Mouse (Mus musculus) heart, postnatal 0 days (tissue): ENCODE results near the gene Celf6. TPM values are rescaled to one million over a fixed set of nuclear protein-coding genes. Genes with fewer than 3 reads are reported as not detected.

Experiments used
- ATAC-seq: fragments of 200-750 bp; cut with Nextera tagmentation; 2 replicates; pipeline ENCODE4 v1.8.0; 2017; ENCODE audit warnings: low read depth, moderate number of reproducible peaks, moderate library complexity; ENCODE audit not compliant: insufficient read depth
- DNase-seq: peaks from one replicate; pipeline ENCODE4 v3.0.0-alpha.2; 2016; ENCODE audit warnings: low spot score
- H3K27ac ChIP-seq: fragments of 300-500 bp; sonication (generic); 2 replicates; pipeline ENCODE4 v1.5.1; 2014; ENCODE audit warnings: low read depth, mild to moderate bottlenecking
- H3K27me3 ChIP-seq: fragments of 300-500 bp; sonication (generic); 2 replicates; pipeline ENCODE4 v1.6.1; 2014; ENCODE audit warnings: low read length, mixed read lengths; ENCODE audit not compliant: control insufficient read depth, insufficient read depth
- H3K36me3 ChIP-seq: fragments of 300-500 bp; sonication (generic); replicated peaks from 2 replicates; pipeline ENCODE4 v1.6.1; 2014; ENCODE audit warnings: low read length, mixed read lengths; ENCODE audit not compliant: control insufficient read depth, insufficient read depth
- H3K4me1 ChIP-seq: fragments of 300-500 bp; sonication (generic); 2 replicates; pipeline ENCODE4 v1.6.1; 2014; ENCODE audit warnings: antibody characterized with exemption; ENCODE audit not compliant: control insufficient read depth, insufficient read depth
- H3K4me2 ChIP-seq: fragments of 300-500 bp; sonication (generic); 2 replicates; pipeline ENCODE4 v1.6.1; 2014; ENCODE audit warnings: low read depth, mild to moderate bottlenecking, low read length, moderate library complexity
- H3K4me3 ChIP-seq: fragments of 300-500 bp; sonication (generic); 2 replicates; pipeline ENCODE4 v1.5.1; 2014; ENCODE audit warnings: low read depth, low read length
- H3K9ac ChIP-seq: fragments of 300-500 bp; sonication (generic); replicated peaks from 2 replicates; pipeline ENCODE4 v1.6.1; 2014; ENCODE audit warnings: low read depth, low read length, mixed read lengths
- H3K9me3 ChIP-seq: fragments of 300-500 bp; sonication (generic); replicated peaks from 2 replicates; pipeline ENCODE4 v1.6.1; 2016; ENCODE audit warnings: low read length; ENCODE audit not compliant: control insufficient read depth
- CTCF ChIP-seq: IDR thresholded peaks from 2 replicates; pipeline ENCODE4 v1.5.1; 2016; ENCODE audit warnings: antibody characterized with exemption, control low read depth, low read depth
- EP300 ChIP-seq: IDR thresholded peaks from 2 replicates; pipeline ENCODE4 v1.6.1; 2016; ENCODE audit warnings: antibody characterized with exemption, low read depth
- WGBS: fragments of 180-500 bp; shearing (Covaris S2); extraction: QIAGEN DNeasy Blood & Tissue Kit; methylation state at CpG from one replicate; pipeline ENCODE4 v1.1.7; 2014; 5-methylcytosine and 5-hydroxymethylcytosine counted together
- polyA plus RNA-seq: library from polyadenylated mRNA; unstranded; fragments of >200 nt; fragmentation: Nextera tagmentation; extraction: Ambion mirVana; gene quantifications from 2 replicates; pipeline ENCODE4 v1.2.1, GENCODE M21; 2015
- total RNA-seq: library from RNA; depleted of rRNA; stranded (reverse); fragments of >200 nt; gene quantifications from 2 replicates; pipeline ENCODE4 v1.2.3, GENCODE M21; 2014; ENCODE audit warnings: low replicate concordance; rRNA removed

Celf6 gene
- total RNA-seq (not detected in 2 replicates), polyA plus RNA-seq (0.04 TPM in 1 of 2 replicates, not detected in the other)

GRCm38 (mm10) chr9:59577844-59578504, at the start of gene Celf6:
Gene Celf6, plus strand, starts transcription at chr9:59577917.
- DNase-seq: peak; percentile 93

DNA sequence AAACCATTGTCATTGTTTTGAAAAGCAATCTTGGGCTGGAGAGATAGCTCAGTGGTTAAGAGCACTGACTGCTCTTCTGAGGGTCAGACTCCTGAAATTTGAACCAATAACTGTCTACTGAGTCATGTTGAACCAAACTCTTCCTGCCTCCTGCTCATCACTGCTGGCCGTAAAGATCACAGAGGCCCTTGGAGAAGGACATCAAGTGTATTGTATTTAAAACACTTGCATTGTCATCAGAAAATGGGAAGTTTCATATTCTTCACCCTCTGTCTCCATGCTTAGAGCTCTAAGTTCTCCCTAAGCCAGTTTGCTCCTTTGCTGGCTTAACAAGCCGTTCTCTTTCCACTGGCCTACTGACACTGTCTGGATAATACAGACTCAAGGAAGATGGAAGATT, 49.4 kb upstream of the Celf6 start:
- no peak overlapping the region for H3K27ac ChIP-seq
- no peaks in the 10 kb centered on the region for H3K27me3 ChIP-seq
- H3K4me2 ChIP-seq: no peak overlapping the region
- no peaks in the 10 kb centered on the region for H3K9me3 ChIP-seq
- WGBS: 81% methylated on average over 2 of the region's 2 CpGs
- no peak overlapping the region for H3K9ac ChIP-seq
- H3K4me3 ChIP-seq: no peak overlapping the region
- H3K4me1 ChIP-seq: no peaks in the 10 kb centered on the region
- TF ChIP-seq CTCF (no peak), EP300 (no peak)
- no peaks in the 10 kb centered on the region for H3K36me3 ChIP-seq
- DNase-seq (no peak), ATAC-seq (no peak)

More at GRCm38 (mm10) chr9:59577844-59578504, at the start of gene Celf6:
- peak; percentile 96 for ATAC-seq
- TF ChIP-seq EP300 (no peak), CTCF (no peak)
- WGBS: 0% methylated on average over 51 of the region's 61 CpGs
- peaks cover 45% of the 10 kb centered on the region for H3K27me3 ChIP-seq
- peaks cover 8% of the 10 kb centered on the region; the same call in 1 of the 2 replicates for H3K4me1 ChIP-seq
- peak within 1 kb of the TSS; percentile 72 for H3K4me2 ChIP-seq
- no peaks in the 10 kb centered on the region for H3K36me3 ChIP-seq
- no peaks in the 10 kb centered on the region for H3K9me3 ChIP-seq
- H3K4me3 ChIP-seq: peak within 1 kb of the TSS; percentile 55
- no peak within 1 kb of the TSS for H3K9ac ChIP-seq
- H3K27ac ChIP-seq: no peak within 1 kb of the TSS

DNA sequence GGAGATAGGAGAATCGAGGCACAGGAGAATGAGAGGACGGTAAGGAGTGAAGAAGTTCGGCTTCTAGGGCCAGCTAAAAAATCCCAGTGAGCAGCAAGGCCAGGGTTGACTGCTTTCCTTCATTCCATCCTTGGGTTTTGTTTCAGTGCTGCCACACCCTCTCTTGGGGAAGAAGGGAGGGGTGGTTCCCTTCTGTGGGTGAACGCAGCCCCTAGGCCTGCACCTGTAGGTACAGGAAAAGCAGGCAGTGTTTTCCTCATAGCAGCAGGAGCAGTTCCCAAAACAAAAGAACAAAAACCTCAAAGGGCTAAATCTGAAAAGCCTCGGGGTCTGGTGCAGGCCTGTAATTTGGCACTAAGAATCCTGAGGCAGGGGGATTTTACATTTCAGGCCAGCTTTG, 46.1 kb upstream of the Celf6 start:
- Histone ChIP-seq H3K4me2 (no peak overlapping the region), H3K9me3 (no peaks in the 10 kb centered on the region), H3K27me3 (no peaks in the 10 kb centered on the region), H3K4me1 (no peaks in the 10 kb centered on the region), H3K27ac (no peak overlapping the region), H3K36me3 (no peaks in the 10 kb centered on the region), H3K4me3 (no peak overlapping the region), H3K9ac (no peak overlapping the region)
- WGBS: 60% methylated on average over 5 of the region's 5 CpGs
- no peak for TF ChIP-seq CTCF
- no peak for TF ChIP-seq EP300
- DNase-seq (no peak), ATAC-seq (no peak)

DNA sequence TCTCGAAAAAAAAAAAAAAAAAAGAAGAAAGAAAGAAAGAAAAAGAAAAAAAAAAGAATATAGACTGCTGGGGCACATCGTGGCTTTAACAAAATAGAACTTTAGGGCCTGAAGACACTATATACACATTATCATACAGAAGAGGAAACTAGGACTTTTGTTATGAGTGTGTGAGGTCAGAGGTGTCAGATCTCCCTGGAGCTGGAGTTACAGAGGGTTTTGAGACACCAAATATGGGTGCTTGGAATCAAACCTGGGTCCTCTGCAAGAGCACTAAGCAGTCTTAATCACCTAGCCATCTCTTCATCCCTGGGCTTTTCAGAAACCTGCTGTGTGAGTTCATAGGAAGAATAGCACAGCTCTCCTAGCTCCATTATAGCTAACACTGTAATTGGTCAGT, 44.3 kb upstream of the Celf6 start:
- H3K4me1 ChIP-seq: no peaks in the 10 kb centered on the region
- H3K4me2 ChIP-seq: no peak overlapping the region
- WGBS: 76% methylated on average over 2 of the region's 2 CpGs
- H3K9ac ChIP-seq: no peak overlapping the region
- H3K9me3 ChIP-seq: no peaks in the 10 kb centered on the region
- no peak for DNase-seq
- H3K27ac ChIP-seq: no peak overlapping the region
- no peaks in the 10 kb centered on the region for H3K36me3 ChIP-seq
- TF ChIP-seq CTCF: no peak
- TF ChIP-seq EP300: no peak
- ATAC-seq: no peak
- no peaks in the 10 kb centered on the region for H3K27me3 ChIP-seq
- no peak overlapping the region for H3K4me3 ChIP-seq

DNA sequence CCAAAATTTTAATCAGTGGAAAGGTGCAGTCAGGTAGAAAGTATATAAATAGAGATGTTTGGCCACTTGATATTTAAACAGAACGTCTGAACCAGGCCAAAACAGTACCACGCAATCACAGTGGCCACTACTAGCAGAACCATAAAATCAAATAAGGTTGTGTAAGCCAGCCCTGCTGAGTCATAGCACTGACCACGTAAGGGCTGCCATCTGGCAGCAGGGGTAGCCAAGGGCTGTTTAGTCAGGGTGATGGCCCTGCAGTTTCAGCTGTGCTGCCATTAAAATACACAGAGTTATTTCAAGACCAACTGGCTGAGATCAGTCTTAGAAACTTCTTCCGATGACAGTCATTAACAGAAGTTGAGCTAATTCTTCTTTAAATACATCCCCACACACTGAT, 43.8 kb upstream of the Celf6 start:
- no peaks in the 10 kb centered on the region for H3K36me3 ChIP-seq
- H3K27me3 ChIP-seq: no peaks in the 10 kb centered on the region
- H3K9ac ChIP-seq: no peak overlapping the region
- H3K4me1 ChIP-seq: no peaks in the 10 kb centered on the region
- H3K4me2 ChIP-seq: no peak overlapping the region
- H3K27ac ChIP-seq: no peak overlapping the region
- WGBS: 68% methylated on average over 4 of the region's 4 CpGs
- H3K9me3 ChIP-seq: no peaks in the 10 kb centered on the region
- H3K4me3 ChIP-seq: no peak overlapping the region
- no peak for DNase-seq
- no peak for ATAC-seq
- TF ChIP-seq CTCF: no peak
- TF ChIP-seq EP300: no peak

DNA sequence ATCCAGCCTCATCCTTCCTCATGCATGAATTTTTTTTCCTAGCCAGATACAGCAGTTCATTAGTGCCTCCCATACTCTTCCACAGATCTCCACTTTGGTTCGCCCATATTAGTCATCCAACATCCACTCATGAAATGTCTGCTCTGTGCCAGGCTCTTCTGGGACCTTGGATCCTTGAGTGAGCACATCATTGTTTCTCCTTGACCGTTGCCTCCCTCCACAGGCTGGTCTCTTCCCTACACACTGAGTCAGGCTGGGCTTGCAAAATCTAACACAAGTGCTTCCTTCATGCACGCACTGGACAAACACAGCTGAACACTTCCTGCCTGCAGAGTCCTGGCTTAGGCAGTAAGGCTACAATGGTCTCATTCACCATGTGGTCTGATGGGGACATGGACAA, 40.1 kb upstream of the Celf6 start:
- ATAC-seq (peak; percentile 42; the same call in 1 of the 2 replicates), DNase-seq (no peak)
- H3K27ac ChIP-seq: no peak overlapping the region
- H3K4me2 ChIP-seq: no peak overlapping the region
- WGBS: 64% methylated on average over 3 of the region's 3 CpGs
- no peaks in the 10 kb centered on the region for H3K36me3 ChIP-seq
- H3K27me3 ChIP-seq: no peaks in the 10 kb centered on the region
- H3K4me1 ChIP-seq: peaks cover 19% of the 10 kb centered on the region
- TF ChIP-seq CTCF (peak; percentile 20), EP300 (no peak)
- no peak overlapping the region for H3K9ac ChIP-seq
- no peaks in the 10 kb centered on the region for H3K9me3 ChIP-seq
- no peak overlapping the region for H3K4me3 ChIP-seq
